Mouse (Mus musculus) C2C12 (cell line): ENCODE measurements at regions not wholly inside any gene's neighbourhood (a gene's known extent, or its start where the extent isn't known, plus 50 kb on each side); places are given as distances from the start of the nearest gene placed in this dataset.
A peak's percentile ranks its signal among the peaks of the same experiment; 100 is the strongest.
"Not testable (repeated sequence)": the region's sequence is repeated elsewhere in the genome, so short reads cannot be mapped to it uniquely, and the experiment has no call there.

Experiments
- H3K27me3 ChIP-seq: one replicate; pipeline ENCODE4 v1.6.1; 2011; ENCODE audit not compliant: control insufficient read depth, insufficient read depth, insufficient read length
- H3K36me3 ChIP-seq: one replicate; pipeline ENCODE4 v1.6.1; 2011; ENCODE audit not compliant: control insufficient read depth, insufficient read depth
- H3K4me3 ChIP-seq: one replicate; pipeline ENCODE4 v1.5.1; 2011; ENCODE audit warnings: mild to moderate bottlenecking, control low read depth; ENCODE audit not compliant: poor library complexity, insufficient read depth, severe bottlenecking
- H3K79me2 ChIP-seq: one replicate; pipeline ENCODE4 v1.6.1; 2011; ENCODE audit not compliant: control insufficient read depth, insufficient read depth
- H3K79me3 ChIP-seq: one replicate; pipeline ENCODE4 v1.6.1; 2011; ENCODE audit warnings: low read depth, control low read depth
- H3ac ChIP-seq: one replicate; pipeline ENCODE3; 2011; ENCODE audit warnings: low read depth; ENCODE audit not compliant: control insufficient read depth, insufficient read length
- CEBPB ChIP-seq: IDR thresholded peaks from one replicate; pipeline ENCODE4 v1.6.1; 2011; ENCODE audit warnings: low read depth, mild to moderate bottlenecking, control low read depth, moderate library complexity
- CTCF ChIP-seq: IDR thresholded peaks from one replicate; pipeline ENCODE4 v1.5.1; 2011; ENCODE audit not compliant: control insufficient read depth, insufficient read depth, insufficient read length
- FOSL1 ChIP-seq: IDR thresholded peaks from one replicate; pipeline ENCODE4 v1.8.0; 2011; ENCODE audit warnings: mild to moderate bottlenecking, low read length; ENCODE audit not compliant: poor library complexity, insufficient read depth, severe bottlenecking
- MAX ChIP-seq: IDR thresholded peaks from one replicate; pipeline ENCODE4 v1.6.1; 2011; ENCODE audit warnings: mild to moderate bottlenecking, control low read depth
- MYOD1 ChIP-seq: IDR thresholded peaks from one replicate; pipeline ENCODE4 v1.6.1; 2011; ENCODE audit warnings: low read depth; ENCODE audit not compliant: control insufficient read depth, insufficient read length
- MYOG ChIP-seq: IDR thresholded peaks from one replicate; pipeline ENCODE4 v1.6.1; 2011; ENCODE audit not compliant: control insufficient read depth, insufficient read length; ENCODE audit errors: extremely low read depth
- USF1 ChIP-seq: IDR thresholded peaks from one replicate; pipeline ENCODE4 v1.6.1; 2011; ENCODE audit warnings: low read depth, mild to moderate bottlenecking, control low read depth, moderate library complexity

GRCm38 (mm10) chr4:27449901-27450300 lies 1103.2 kb upstream of the Manea start:
- no peaks in the 10 kb centered on the region for H3K79me3 ChIP-seq
- H3K27me3 ChIP-seq = no peaks in the 10 kb centered on the region
- peak overlapping the region; percentile 11 for H3K4me3 ChIP-seq
- TF ChIP-seq CTCF (no peak), MYOD1 (no peak), CEBPB (no peak)
- H3K79me2 ChIP-seq = no peaks in the 10 kb centered on the region
- H3K36me3 ChIP-seq = no peaks in the 10 kb centered on the region
- no peak overlapping the region for H3ac ChIP-seq

GRCm38 (mm10) chr4:27446310-27446709 lies 1099.6 kb upstream of the Manea start:
- no peak overlapping the region for H3K4me3 ChIP-seq
- no peaks in the 10 kb centered on the region for H3K36me3 ChIP-seq
- H3ac ChIP-seq = no peak overlapping the region
- no peaks in the 10 kb centered on the region for H3K27me3 ChIP-seq
- TF ChIP-seq CEBPB = no peak
- H3K79me3 ChIP-seq = no peaks in the 10 kb centered on the region
- no peaks in the 10 kb centered on the region for H3K79me2 ChIP-seq

- Histone ChIP-seq H3K79me2 (no peaks in the 10 kb centered on the region), H3K79me3 (no peaks in the 10 kb centered on the region), H3ac (no peak overlapping the region), H3K36me3 (no peaks in the 10 kb centered on the region), H3K27me3 (no peaks in the 10 kb centered on the region), H3K4me3 (no peak overlapping the region)
- TF ChIP-seq USF1 (no peak), MAX (no peak), MYOG (no peak), CEBPB (no peak), MYOD1 (no peak), FOSL1 (no peak), CTCF (no peak)
Measured at GRCm38 (mm10) chr4:27429210-27429789, 1082.6 kb upstream of the Manea start.

GRCm38 (mm10) chr4:27425902-27426301 lies 1079.2 kb upstream of the Manea start:
- TF ChIP-seq MYOG (no peak), MAX (no peak), USF1 (no peak), MYOD1 (no peak), FOSL1 (no peak), CEBPB (no peak), CTCF (no peak)
- H3K79me3 ChIP-seq = no peaks in the 10 kb centered on the region
- H3K27me3 ChIP-seq = no peaks in the 10 kb centered on the region
- H3K36me3 ChIP-seq = no peaks in the 10 kb centered on the region
- no peak overlapping the region for H3ac ChIP-seq
- H3K4me3 ChIP-seq = no peak overlapping the region
- H3K79me2 ChIP-seq = no peaks in the 10 kb centered on the region

- Histone ChIP-seq H3K27me3 (no peaks in the 10 kb centered on the region), H3K4me3 (no peak overlapping the region), H3K79me2 (no peaks in the 10 kb centered on the region), H3ac (no peak overlapping the region), H3K79me3 (no peaks in the 10 kb centered on the region), H3K36me3 (no peaks in the 10 kb centered on the region)
- TF ChIP-seq CEBPB (no peak), MYOG (no peak), USF1 (no peak), CTCF (no peak), FOSL1 (no peak), MAX (no peak), MYOD1 (no peak)
Measured at GRCm38 (mm10) chr4:27423846-27424245, 1077.2 kb upstream of the Manea start.

GRCm38 (mm10) chr4:27418517-27418916 lies 1071.8 kb upstream of the Manea start:
- no peak for TF ChIP-seq MYOD1
- TF ChIP-seq MAX = no peak
- TF ChIP-seq MYOG = no peak
- TF ChIP-seq CEBPB = no peak
- TF ChIP-seq CTCF = no peak
- TF ChIP-seq USF1 = no peak
- TF ChIP-seq FOSL1 = no peak
- Histone ChIP-seq H3ac (no peak overlapping the region), H3K79me2 (no peaks in the 10 kb centered on the region), H3K27me3 (no peaks in the 10 kb centered on the region), H3K36me3 (no peaks in the 10 kb centered on the region), H3K79me3 (no peaks in the 10 kb centered on the region), H3K4me3 (no peak overlapping the region)

- not testable (repeated sequence) for H3K4me3 ChIP-seq, H3K36me3 ChIP-seq, H3K79me3 ChIP-seq, H3K79me2 ChIP-seq, H3ac ChIP-seq, H3K27me3 ChIP-seq
Measured at GRCm38 (mm10) chr4:27384941-27385340, 1038.2 kb upstream of the Manea start.
